Mouse (Mus musculus): ENCODE results near the gene Evx2.

Gene Evx2

DNA sequence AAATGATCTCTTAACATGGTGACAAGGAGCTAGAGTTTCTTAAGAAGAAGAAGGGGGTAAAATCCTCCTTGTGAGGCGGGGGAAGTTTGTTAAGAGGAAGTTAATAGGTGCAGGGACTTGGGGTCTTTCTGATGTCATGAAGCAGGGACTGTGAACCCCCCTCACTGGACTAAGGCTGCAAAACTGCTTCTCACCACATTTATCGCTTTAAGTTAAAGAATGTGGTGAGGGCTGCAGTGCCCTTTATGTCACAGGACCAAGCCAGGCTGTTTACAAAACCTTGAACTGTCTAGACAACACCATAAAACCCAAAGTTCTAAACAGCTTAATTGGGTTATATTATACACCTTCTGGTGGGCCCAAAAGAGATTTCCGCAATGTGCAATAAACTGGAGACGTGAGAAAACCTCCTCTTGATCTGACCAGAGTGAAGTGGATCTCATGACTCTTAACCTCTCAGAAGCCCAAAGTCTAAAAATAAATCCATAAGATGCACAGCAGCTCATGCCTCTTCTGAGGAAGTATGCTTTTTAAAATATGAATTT, 25.8 kb upstream of the Evx2 start:
- in situ Hi-C loops (cut with MboI; ENCODE audit: low sequenced_read_pairs), result loop anchor here (25.0 kb wide), 1 partner anchor 627 kb away; no protein-coding TSS in a partner anchor

DNA sequence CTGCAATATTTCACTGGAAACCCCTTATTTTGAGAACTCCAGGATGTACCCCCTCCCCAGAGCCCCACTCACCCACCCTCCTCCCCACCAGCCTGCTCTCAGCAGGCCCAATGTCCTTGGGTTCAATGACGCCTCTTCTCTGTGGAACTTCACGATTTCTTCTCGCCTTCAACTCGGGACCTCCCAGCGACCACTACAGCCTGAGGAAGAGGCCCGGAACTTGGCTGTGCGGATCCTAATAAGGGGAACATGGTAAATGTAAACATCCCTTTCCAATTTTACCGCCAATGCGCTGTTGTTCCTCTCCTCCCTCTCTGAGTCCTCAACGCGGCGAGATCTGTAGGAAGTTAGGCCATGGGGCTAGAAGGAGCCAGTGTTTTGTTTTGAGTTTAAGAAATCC, 24.7 kb upstream of the Evx2 start:
- in situ Hi-C loops (cut with MboI; ENCODE audit: low sequenced_read_pairs), result loop anchor here (25.0 kb wide), 1 partner anchor 628 kb away; no protein-coding TSS in a partner anchor

DNA sequence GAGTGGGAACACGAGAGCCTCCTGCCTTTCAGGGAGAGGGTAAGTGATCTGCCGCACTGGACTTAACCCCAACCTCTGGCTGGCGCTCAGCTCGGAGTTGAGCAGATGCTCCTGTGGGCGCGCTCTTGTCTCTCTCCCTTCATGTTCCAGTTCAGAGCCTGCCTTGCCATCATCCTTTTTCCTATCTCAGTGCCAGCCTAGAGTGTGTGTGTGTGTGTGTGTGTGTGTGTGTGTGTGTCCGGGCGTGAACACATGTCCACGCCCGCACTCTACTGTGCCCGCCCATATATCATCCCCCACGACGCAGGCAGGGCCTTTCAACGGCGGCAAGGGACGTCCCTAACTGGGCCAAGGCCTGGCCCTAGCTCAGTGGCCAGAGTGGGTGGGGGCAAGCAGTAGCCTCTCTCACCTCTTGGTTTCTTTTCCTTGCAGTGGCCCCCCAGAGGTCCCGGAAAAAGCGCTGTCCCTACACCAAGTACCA, 24.2 kb upstream of the Evx2 start:
- in situ Hi-C loops (cut with MboI; ENCODE audit: low sequenced_read_pairs), result loop anchor here (25.0 kb wide), 1 partner anchor 629 kb away; no protein-coding TSS in a partner anchor

DNA sequence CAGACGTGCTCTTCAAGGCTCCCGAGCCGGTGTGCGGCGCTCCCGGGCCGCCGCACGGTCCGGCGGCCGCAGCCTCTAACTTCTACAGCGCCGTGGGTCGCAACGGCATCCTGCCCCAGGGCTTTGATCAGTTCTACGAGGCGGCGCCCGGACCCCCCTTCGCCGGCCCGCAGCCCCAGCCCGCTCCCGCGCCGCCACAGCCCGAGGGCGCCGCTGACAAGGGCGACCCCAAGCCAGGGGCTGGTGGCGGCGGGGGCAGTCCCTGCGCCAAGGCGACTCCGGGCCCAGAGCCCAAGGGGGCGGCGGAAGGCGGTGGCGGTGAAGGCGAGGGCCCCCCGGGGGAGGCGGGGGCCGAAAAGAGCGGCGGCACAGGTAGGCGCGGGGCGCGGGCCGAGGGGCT, 23.4 kb upstream of the Evx2 start:
- in situ Hi-C loops (cut with MboI; ENCODE audit: low sequenced_read_pairs), result loop anchor here (25.0 kb wide), 1 partner anchor 630 kb away; no protein-coding TSS in a partner anchor

DNA sequence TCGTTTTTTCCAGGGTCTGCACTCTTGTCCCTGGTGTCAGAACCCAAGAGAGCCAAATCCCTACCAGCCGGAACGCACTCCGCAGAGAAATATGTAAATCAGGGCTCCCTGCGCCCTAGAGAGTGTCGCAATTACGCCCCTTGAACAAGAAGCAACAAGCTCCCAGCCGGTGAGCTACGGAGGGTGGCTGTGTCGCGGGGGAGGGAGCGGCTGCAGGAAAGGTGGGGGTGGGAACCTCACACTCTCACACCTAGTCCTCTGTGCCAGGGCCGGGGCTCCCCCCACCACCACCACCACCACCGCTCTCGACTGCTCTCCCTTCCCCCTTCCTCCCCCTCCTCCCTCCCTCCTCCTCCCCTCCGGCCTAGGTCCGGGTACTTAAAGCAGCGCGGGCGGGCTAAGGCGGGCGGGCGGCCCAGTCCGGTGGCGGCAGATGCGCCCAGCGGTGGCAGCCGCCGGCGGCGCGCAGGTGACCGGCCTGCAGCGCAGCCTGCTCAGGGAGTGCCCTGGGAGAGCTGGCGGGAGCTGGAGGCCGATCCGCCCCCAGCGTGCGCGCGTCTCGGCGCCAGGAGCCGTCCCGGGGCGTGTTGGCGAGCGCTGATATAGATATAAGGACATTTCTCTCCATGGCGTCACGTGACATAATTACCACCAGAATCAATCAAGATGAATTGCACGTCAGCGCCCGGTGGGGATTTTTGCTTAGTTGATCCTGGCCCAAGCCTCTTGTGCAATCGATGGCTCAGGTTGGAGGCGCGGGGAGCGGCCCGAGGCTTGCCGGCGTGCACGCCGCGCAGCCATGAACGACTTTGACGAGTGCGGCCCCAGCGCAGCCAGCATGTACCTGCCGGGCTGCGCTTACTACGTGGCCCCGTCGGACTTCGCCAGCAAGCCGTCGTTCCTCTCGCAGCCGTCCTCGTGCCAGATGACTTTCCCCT, 22.5 kb upstream of the Evx2 start:
- in situ Hi-C loops (cut with MboI; ENCODE audit: low sequenced_read_pairs), result loop anchor here (25.0 kb wide), 1 partner anchor 630 kb away; no protein-coding TSS in a partner anchor

DNA sequence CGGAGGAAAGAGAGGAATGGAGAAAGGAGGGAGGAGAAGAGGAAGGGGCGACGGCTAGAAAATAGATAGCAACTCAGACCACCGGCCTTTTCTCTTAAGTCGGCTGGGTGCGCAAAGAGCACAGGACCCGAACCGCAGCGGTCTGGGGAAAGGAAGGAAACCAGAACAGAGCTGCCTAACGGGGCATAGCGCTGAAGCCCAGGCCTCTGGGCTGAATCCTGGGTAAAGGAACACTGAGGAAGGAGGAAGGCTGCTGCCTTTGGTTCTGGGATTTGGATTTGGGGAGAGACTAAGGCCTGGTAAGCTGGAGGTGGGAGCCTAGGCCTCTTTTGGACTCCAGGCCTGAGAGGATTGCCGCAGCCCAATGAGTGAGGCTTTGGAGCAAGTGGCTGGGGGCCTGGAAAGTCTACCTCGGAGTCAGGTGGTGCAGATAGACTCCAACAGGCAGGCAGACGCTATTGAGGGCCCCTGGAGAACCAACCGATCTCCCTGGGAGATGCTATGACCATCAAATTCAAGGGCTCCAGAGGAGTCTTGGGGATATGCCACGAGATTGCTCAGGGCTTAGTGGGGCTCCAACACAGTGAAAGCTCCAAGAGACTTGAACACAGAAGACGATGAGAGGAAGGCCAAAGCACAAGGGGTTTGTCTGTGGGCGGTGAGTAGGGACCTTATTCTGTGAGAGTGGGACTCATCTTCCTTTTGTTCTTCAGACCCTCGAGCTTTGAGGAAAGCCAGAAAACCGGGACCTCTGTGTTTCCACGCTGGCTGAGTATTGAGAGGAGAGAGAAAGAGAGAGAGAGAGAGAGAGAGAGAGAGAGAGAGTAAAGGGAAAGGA, 21.4 kb upstream of the Evx2 start:
- in situ Hi-C loops (cut with MboI; ENCODE audit: low sequenced_read_pairs), result loop anchor here (25.0 kb wide), 1 partner anchor 632 kb away; no protein-coding TSS in a partner anchor

DNA sequence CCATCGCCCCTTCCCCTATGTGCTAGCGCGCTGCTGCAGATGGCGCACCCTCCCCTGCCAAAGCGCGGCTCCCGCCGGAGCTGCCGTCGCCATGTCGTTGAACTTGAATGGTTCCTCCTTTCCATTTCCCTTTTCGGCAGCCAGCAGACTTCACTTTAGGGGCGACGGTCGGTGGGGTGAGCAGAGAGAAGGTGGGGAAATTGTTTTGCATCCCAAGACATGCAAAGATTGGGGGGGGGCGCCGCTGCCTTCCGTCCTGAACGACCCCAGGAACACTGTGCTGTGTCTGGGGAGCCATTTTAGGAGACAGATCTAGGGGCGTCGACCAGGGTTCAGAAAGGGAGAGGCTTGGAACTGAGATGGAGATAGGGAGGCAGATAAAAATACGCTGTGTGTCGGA, 20.6 kb upstream of the Evx2 start:
- in situ Hi-C loops (cut with MboI; ENCODE audit: low sequenced_read_pairs), result loop anchor here (25.0 kb wide), 1 partner anchor 632 kb away; no protein-coding TSS in a partner anchor

DNA sequence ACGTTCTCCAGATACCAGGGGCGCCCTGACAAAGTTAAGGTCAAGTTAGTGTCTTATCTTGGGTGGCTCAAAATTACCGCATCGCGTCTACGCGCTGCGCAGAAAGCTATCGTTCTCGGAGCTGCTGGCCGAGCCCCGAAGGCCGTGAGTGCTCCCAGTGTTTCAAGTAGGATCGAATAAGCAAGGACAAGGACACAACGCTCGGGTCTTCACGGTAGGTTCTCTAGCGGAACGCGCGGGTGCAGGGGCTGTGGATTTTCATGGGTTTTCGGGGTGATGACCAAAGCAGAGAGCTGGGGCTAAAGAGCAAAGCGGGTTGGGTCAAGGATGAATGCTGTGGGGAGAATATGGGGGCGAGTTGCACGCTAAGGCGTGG, 20.2 kb upstream of the Evx2 start:
- in situ Hi-C loops (cut with MboI; ENCODE audit: low sequenced_read_pairs), result loop anchor here (25.0 kb wide), 1 partner anchor 633 kb away; no protein-coding TSS in a partner anchor

DNA sequence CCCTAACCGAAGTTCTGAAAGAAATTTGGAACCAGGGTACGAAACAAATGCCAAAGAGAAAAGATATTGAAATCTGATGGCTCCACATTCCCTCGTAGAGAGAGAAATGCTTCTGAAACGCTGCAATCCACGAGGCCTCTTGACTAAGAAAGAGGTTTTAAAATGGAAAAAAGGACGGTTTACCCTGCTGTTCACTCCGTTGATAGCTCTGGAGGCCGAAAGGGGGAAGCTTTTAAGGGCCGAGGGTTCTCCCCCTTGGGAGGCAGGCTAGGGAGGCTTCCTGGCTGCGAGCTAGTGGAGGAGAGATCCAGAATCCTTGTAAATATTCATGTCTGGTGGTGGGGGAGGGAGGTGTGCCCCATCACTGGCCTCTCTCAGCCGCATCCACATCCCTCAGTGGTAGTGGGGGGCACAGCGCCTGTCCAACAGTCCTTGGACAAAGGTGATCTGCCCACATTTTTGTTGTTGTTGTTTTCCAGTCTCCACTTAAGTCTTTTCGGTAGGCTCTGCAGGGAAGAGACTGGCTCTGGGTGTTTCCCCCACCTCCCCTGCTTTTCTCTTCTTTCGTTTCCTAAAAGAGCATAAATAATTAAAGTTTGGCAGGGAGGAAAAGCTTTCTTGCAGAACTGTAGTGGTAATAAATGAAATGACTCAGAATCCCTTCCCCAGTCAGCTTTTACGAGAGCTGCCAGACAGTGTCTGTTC, 19.7 kb upstream of the Evx2 start, which contains the start of gene Hoxd11:
Gene Hoxd11, plus strand, starts transcription at position 667 of the 705 bp plus-strand sequence.
- in situ Hi-C loops (cut with MboI; ENCODE audit: low sequenced_read_pairs), result loop anchor here (25.0 kb wide), 1 partner anchor 633 kb away; no protein-coding TSS in a partner anchor

DNA sequence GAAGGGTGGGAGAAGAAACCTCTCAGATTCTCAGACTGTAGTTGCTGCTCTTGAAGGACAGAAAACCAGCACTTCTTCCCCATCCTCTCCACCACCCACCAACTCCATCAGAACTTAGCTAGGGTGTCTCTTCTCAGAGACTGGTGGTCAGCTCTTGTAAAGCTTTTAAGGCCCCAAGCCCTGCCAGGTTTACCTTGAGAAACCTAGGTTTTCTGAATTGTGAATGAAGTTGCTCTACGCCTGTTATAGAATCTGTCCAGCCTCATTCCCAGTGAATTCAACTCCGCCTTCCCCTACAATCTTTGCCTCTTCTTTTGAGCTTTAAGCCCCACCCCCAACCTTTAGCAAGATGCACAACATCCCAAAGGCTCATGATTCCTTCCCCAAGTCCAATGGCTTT, 17.7 kb upstream of the Evx2 start:
- in situ Hi-C loops (cut with MboI; ENCODE audit: low sequenced_read_pairs), result loop anchor here (25.0 kb wide), 1 partner anchor 635 kb away; no protein-coding TSS in a partner anchor

DNA sequence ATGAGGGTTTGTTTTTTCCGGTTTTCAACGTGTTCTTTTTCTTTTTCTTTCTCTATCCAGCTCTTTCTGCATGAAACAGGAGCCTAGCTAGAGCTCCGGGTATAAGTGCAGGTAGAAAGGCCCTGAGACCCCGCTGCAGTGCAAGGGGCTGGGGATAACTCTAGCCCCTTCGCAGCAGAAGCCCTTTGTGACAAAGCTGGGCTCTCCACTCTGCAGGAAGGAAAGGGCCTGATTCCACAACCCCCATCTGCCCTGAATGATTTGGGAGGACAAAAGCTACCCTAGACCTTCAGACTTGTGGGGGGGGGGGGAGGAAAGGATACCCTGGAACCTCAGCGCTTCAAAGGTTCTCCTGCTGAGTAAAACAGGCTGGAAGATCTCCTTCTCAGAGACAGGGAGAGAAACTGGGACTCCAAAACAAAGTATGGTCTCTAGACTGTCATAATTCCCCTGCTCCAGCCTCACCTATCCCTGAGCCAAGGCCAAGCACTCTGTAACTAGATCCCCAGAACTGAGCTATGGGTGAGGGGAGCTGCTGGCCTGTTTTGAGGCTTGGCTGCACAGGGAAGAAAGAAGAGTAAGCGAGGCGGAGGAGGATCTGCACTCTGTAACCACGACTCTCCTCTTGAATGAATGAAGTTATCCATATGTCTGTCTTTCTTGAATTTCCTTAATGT, 17.2 kb upstream of the Evx2 start:
- in situ Hi-C loops (cut with MboI; ENCODE audit: low sequenced_read_pairs), result loop anchor here (25.0 kb wide), 1 partner anchor 636 kb away; no protein-coding TSS in a partner anchor

DNA sequence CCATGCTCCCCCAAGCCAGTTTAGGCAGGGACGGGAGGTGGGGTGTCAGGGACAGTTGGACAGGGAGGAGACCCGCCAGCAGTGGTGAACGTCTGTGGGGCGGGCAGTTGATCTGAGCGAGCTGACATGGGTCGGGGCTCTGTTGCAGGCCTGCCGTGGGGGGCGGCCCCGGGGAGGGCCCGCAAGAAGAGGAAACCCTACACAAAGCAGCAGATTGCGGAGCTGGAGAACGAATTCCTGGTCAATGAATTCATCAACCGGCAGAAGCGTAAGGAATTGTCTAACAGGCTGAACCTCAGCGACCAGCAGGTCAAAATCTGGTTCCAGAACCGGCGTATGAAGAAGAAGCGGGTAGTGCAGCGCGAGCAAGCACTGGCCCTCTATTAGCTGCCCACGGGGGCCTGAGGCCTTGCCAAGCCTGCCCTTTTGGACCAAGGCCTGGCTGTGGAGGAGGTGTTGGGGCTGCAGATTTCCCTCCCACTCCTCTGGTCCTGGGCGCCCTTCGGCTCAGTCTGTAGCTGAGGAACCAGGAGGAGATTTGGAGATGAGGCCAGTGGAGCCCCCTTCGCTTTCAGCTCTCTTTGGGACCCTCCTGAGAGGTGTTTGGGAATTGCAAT, 16.4 kb upstream of the Evx2 start:
- in situ Hi-C loops (cut with MboI; ENCODE audit: low sequenced_read_pairs), result loop anchor here (25.0 kb wide), 1 partner anchor 637 kb away; no protein-coding TSS in a partner anchor

DNA sequence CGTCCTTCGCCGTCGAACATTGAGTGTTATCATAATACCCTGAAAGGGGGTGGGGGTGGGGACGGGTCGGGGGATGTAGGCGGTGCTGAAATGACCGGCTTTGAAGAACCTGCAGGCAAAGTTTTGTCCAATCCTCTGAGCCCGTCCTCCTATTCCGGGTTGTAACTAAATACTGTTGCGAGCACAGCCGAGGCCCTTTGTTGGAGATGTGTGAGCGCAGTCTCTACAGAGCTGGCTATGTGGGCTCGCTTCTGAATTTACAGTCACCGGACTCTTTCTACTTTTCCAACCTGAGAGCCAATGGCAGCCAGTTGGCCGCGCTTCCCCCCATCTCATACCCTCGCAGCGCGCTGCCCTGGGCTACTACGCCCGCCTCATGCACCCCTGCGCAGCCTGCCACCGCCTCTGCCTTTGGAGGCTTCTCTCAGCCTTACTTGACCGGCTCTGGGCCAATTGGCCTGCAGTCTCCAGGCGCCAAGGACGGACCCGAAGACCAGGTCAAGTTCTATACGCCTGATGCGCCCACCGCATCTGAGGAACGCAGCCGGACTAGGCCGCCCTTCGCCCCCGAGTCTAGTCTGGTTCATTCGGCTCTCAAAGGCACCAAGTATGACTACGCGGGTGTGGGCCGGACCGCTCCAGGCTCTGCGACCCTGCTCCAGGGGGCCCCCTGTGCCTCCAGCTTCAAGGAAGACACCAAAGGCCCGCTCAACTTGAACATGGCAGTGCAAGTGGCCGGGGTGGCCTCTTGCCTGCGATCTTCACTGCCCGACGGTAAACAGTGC, 15.7 kb upstream of the Evx2 start, which contains the start of gene Hoxd12:
Gene Hoxd12, plus strand, starts transcription at position 133 of the 785 bp plus-strand sequence.
- in situ Hi-C loops (cut with MboI; ENCODE audit: low sequenced_read_pairs), result loop anchor here (25.0 kb wide), 2 partner anchors 613 to 637 kb away; no protein-coding TSS in a partner anchor

DNA sequence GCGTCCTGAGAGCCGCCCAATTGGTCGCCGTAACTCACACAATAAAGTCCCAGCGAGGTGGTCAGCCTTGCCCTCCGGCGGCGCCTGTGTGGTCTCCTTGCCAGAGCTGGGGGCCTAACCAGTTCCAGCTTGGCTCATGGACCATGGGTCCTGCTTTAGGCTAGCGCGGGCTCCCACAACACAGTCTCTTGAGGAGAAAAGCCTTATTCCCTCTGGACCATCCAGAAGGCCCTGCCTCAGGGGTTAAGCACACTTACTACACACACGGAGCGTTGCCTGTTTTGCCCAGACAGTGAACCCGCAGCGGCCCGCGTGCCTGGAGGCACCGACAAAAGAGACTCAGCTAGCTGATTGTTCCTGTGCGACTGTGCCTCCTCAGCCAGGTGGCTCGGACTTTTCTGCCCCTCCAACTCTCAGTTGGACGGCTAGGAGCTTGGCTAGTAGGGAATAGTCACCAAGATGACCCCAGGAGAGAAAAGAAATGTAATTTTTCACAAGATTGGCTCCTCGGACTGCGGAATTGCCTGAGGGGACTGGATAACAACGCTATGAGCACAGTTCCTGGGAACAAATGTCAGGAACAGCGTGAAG, 14.6 kb upstream of the Evx2 start:
- in situ Hi-C loops (cut with MboI; ENCODE audit: low sequenced_read_pairs), result loop anchor here (25.0 kb wide), 1 partner anchor 612 kb away; no protein-coding TSS in a partner anchor

DNA sequence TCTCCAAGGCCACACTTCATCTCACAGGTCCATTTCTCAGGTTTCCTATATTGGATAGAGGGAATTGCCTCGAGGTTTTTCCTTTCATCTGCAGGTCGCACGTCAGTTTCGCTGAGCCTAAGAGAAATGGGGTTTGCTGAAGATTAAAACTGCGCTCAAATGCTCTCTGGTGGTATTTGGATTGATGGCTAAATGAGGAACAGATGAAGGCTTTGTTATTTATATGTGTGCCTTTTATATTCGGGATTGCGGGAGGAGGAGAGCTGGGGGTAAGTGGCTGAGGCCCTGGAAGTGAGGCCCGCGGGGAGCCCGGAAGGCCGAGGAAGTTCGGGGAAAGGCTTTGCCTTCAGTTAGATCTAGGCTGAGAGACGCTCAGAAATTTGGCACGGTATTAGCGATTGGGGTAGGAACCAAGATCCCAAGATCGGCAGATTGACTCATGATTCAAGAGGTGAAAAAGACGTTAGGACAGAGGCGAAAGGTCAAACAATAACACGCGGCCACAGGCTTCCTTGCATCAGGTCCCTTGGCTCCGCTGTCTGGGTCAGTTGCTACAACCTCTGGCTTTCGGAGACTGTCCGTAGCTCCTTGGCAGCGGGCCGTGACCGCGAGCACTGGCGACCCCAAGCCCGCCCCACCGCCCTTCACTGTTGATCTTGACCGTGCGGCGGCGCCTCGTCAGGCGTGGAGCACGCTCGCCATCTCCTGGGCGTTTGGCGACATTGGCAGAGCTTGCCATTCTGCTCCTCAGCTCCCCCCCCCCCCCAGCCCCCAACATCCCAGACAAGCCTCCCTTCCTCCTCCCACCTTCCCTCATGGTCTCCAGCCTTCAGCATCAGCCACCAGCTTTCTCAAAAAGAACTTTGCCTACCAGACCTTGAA, 13.4 kb upstream of the Evx2 start:
- in situ Hi-C loops (cut with MboI; ENCODE audit: low sequenced_read_pairs), result loop anchor here (25.0 kb wide), 1 partner anchor 610 kb away; no protein-coding TSS in a partner anchor

DNA sequence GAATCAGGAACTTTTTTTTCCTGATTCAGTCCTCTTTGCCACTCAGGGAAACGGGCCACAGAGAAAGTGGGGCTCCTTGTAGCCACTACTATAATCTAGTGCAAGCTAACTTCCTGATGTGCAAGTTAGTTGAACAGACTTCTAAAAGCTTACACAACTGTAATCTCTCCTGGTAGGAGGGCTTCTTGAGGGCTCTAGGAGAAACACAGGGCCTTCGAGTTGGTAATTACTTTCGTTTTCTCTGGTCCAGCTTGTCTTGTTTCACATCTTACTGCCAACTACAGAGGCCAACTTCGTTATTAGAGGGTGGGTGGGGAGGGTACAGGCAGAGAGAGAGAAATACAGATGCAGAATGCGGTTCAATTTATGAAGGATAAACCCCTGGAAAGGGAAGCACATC, 12.5 kb upstream of the Evx2 start:
- in situ Hi-C loops (cut with MboI; ENCODE audit: low sequenced_read_pairs), result loop anchor here (25.0 kb wide), 1 partner anchor 610 kb away; no protein-coding TSS in a partner anchor
